Mouse (Mus musculus) leukemia stem cell, adult 10-12 weeks (primary cell): ENCODE results near the gene Gm45261. TPM values are rescaled to one million over a fixed set of nuclear protein-coding genes. Genes with fewer than 3 reads are reported as not detected.

ENCODE experiments used
- polyA plus RNA-seq: library from polyadenylated mRNA; stranded (reverse); fragments of >175 nt; gene quantifications from 2 replicates; pipeline ENCODE4 v1.2.3, GENCODE M21; 2012; ENCODE audit warnings: low replicate concordance

Gm45261 gene
- not detected in 2 replicates for polyA plus RNA-seq

GRCm38 (mm10) chr1:80461348-80461747, at the start of gene Gm45261:
Gene Gm45261 (minus strand): TSS chr1:80461448.

Other genes starting within 250 kb of the Gm45261 start
- gene Fam124b, start 243.0 kb downstream of the Gm45261 start, polyA plus RNA-seq, result not detected in 2 replicates
- gene Cul3, start 121.0 kb downstream of the Gm45261 start, polyA plus RNA-seq, result 5.2 TPM in 2 replicates